Mouse (Mus musculus) liver, embryonic 14.5 days (tissue): ENCODE measurements around the gene Zdhhc18.

Source experiments
- CTCF ChIP-seq: IDR thresholded peaks from 2 replicates; pipeline ENCODE4 v1.5.1; 2016; ENCODE audit warnings: antibody characterized with exemption, low read depth, control low read depth
- EP300 ChIP-seq: IDR thresholded peaks from 2 replicates; pipeline ENCODE4 v1.6.1; 2016; ENCODE audit warnings: antibody characterized with exemption, low read depth

DNA sequence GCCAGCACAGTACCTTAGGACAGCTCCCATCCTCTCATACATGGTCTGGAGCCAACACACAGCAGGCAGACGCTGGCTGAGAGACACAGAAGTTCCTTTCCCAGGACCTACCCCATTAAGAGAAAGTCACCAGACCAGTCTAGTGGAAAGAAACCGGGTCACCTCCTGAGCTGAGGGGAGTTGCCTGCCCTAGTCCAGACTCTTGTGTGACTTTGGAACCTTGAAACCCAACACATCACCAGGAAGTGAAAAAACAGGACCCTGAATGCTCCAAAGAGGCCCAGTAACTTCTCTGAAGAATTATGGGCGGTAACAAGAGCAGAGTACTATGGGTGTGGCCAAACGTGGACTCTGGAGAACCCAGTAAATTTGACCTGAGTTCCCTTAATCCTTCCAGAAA, 51.3 kb downstream of the Zdhhc18 start:
- no peak for TF ChIP-seq CTCF
- no peak for TF ChIP-seq EP300
